Mouse (Mus musculus) granulocyte monocyte progenitor cell, adult 5-6 weeks (primary cell): ENCODE results near the gene Col13a1. TPM values are rescaled to one million over a fixed set of nuclear protein-coding genes. Genes with fewer than 3 reads are reported as not detected.

Experiments
- total RNA-seq, 2 experiments: library from RNA; stranded (forward) in 1 of 2; stranded (reverse) in 1 of 2; fragments of 200-712, 200-1000 nt in 1 of 2; fragments of >200 nt in 1 of 2; fragmentation: Nextera tagmentation in 1 of 2; gene quantifications; 2 replicates each; pipeline ENCODE4 v1.2.3; 2014 to 2017

Gene Col13a1
- total RNA-seq, 2 experiments from 2014 or later: not detected

Other genes with a start within 250 kb of the Col13a1 start
- gene H2afy2, start 195.0 kb downstream of the Col13a1 start, total RNA-seq (2014; fragmentation: Nextera tagmentation): 1.9 and 2.5 TPM in 2 replicates
- 1.1 and 1.6 TPM in 2 replicates for gene H2afy2, start 195.0 kb downstream of the Col13a1 start, total RNA-seq (2017)
- gene Neurog3, start 154.0 kb upstream of the Col13a1 start, total RNA-seq (2014; fragmentation: Nextera tagmentation): not detected in 2 replicates
- gene Neurog3, start 154.0 kb upstream of the Col13a1 start, total RNA-seq (2017): not detected in 2 replicates
- gene Fam241b, start 164.8 kb upstream of the Col13a1 start, total RNA-seq (2014; fragmentation: Nextera tagmentation): not detected in 2 replicates
- not detected in 2 replicates for gene Fam241b, start 164.8 kb upstream of the Col13a1 start, total RNA-seq (2017)